Mouse (Mus musculus) cerebellum, adult 9-11 months (tissue): ENCODE measurements at regions not wholly inside any gene's neighbourhood (a gene's known extent, or its start where the extent isn't known, plus 50 kb on each side); places are given as distances from the start of the nearest gene placed in this dataset.

ENCODE experiments used
- DNase-seq: peaks from one replicate; pipeline ENCODE4 v3.0.0; 2022

GRCm38 (mm10) chr11:86881710-86882109 is 74.2 kb upstream of the Dhx40 start:
- DNase-seq, result no peak

- DNase-seq, result no peak
Measured at GRCm38 (mm10) chr11:86879356-86879905, 71.9 kb upstream of the Dhx40 start.

GRCm38 (mm10) chr11:86878327-86879065 is 71.0 kb upstream of the Dhx40 start:
- DNase-seq, result no peak

GRCm38 (mm10) chr11:86876509-86876908 is 69.0 kb upstream of the Dhx40 start:
- no peak for DNase-seq

GRCm38 (mm10) chr11:86875738-86876137 is 68.2 kb upstream of the Dhx40 start:
- no peak for DNase-seq

- peak; percentile 78 for DNase-seq
Measured at GRCm38 (mm10) chr11:86874666-86875295, 67.2 kb upstream of the Dhx40 start.

- DNase-seq, result no peak
Measured at GRCm38 (mm10) chr11:86873406-86873700, 65.8 kb upstream of the Dhx40 start.

- DNase-seq, result no peak
Measured at GRCm38 (mm10) chr11:86872537-86873405, 65.2 kb upstream of the Dhx40 start.

- no peak for DNase-seq
Measured at GRCm38 (mm10) chr11:86871782-86872181, 64.2 kb upstream of the Dhx40 start.

GRCm38 (mm10) chr11:86870486-86871165 is 63.1 kb upstream of the Dhx40 start:
- no peak for DNase-seq

GRCm38 (mm10) chr11:86866931-86867330 is 59.4 kb upstream of the Dhx40 start:
- no peak for DNase-seq

- DNase-seq, result no peak
Measured at GRCm38 (mm10) chr11:86859864-86860528, 52.5 kb upstream of the Dhx40 start.

GRCm38 (mm10) chr11:86859236-86859817 is 51.8 kb upstream of the Dhx40 start:
- DNase-seq, result no peak

- DNase-seq, result no peak
Measured at GRCm38 (mm10) chr11:86858211-86858610, 50.7 kb upstream of the Dhx40 start.
